Mouse (Mus musculus) layer of hippocampus, adult 8-10 months (tissue): Measurements from ENCODE around the gene Bcl2. TPM values are rescaled to one million over a fixed set of nuclear protein-coding genes. Genes with fewer than 3 reads are reported as not detected.

ENCODE experiments used
- DNase-seq, 2 experiments: peaks; one replicate each; pipeline ENCODE4 v3.0.0; 2022; ENCODE audit warnings: low spot score in 2 of 2
- total RNA-seq, 4 experiments: library from RNA; stranded (reverse); gene quantifications; 2 replicates each; pipeline ENCODE4 v1.2.4; 2022

The Bcl2 gene
- total RNA-seq, 4 experiments from 2014 or later = 9.8 to 11.6 (median 11.2) TPM

DNA sequence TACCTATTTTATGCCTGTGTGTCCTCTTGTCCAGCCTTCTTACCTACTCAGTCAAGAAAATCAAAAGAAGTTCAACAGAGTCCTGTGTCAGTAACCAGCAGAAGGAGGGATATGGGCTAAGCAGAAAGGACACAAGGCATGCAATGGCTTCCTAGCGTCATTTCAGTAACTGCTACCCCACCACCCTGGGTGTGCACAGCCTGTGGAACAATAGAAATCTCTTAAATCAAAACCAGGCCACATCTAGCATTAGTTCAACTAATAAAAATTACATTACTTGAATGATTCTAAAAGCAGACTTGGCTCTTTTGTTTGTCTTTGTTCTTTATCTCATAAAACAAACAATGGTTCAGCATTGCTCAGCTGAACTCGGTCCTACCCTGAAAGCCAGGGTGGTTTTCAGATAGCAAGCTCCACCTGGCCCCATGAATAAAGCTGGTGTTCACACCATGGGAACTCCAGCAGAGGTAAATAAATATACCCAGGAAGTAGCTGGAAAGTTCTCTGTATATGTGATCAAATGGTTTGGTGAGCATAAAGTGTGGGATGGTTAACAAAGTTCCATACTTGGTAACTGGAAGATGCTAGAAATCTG lies 122.8 kb downstream of the Bcl2 start:
- DNase-seq = no peak

DNA sequence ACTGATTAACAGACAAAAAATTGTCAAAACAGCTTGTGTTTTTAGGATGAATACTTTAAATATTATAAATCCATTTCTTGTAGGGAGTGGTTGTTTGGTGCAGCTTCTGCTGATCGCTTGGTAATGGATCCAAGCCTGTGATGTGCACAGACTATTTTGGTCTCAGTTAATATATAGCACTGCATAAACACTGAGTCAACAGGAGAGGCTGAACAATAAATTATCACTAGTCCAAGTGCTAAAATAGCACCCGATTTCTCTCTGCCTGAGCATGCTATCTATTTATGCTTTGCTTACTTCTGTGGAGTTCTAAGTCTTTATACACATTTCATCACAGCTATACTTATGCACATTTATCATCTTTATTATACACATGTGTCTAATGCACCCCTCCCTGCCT lies 124.9 kb downstream of the Bcl2 start:
- no peak for DNase-seq

DNA sequence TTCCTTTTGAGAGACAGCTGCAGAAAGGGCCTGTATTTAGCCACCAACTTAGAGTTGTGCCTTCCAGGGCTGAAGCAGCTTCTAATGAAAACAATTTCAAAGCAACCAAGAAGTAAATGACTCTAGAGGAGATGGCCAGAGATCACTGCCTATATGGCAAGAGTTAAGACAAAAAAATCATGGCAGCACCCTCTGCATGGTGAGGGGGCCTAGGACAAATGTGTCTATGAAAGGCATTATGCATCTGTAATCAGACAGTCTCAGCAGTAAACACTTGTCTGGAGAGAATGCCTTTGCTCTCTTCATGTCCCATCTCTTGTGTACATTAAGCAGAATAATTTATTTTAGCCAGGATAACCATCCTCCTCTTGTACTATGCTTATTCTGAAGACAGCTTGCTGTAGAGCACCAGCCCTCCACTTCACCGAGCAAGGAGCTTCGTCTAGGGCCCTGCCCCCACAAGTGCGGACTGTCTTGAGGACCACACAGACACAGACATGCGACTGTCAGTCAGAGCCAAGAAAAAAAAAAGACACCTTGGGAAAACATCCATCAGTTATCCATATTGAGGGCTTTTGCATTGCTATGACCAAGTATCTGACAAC lies 126.1 kb downstream of the Bcl2 start:
- DNase-seq = no peak

DNA sequence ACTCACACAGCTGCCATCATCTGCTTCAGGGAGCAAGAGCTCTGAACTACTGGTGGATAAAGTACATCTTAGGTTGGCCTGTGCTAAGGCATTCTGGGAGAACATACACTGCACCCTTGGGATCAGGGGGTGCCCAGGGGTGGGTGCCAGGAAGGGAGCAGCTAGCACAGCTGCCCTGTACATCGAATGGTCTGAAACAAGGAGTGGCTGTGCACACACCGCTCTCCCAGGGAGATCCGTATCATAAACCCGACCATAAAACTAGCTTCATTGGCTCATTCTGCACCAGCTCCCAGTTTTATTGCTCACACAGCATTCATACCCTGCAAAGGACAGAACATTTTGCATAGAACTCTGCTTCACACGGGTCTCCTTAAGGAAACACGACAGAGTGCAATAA lies 127.3 kb downstream of the Bcl2 start:
- no peak for DNase-seq

DNA sequence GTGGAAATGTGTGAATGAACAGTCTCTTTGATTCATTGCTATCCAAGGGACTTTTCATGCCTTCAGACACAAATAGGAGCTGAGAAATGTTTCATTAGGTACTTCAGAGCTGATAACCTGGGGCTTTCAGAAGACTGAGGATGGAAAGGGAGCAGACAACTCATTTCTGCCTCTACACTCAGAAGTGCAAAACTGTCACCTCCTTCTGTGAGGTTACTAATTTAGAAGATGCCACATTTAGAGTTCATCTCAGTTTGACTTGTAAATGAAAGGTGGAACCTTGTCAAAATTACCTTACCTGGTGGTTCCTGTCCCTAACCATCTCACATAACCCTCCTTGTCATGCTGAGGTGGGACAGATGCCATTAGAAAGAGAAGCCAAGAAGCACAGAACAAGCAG lies 128.7 kb downstream of the Bcl2 start:
- no peak for DNase-seq

DNA sequence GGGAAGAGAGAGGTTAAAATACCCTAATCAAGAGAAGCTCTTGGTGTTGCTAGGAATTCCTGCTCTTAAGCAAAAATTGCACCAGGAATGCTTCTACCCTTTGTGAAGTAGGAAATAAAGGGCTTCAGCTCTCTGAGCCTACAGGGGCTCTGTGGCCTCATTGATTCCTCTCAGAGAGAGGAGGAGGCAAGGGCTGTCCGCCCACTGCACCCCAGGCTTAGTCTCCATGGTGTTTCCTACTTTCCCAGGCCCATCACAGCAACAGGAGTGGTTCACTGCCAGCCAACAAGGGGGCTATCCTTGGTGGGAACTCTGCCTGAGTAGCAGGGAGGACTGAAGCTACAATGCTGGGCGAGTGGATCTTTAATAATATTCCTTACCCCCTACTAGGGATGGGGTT lies 129.2 kb downstream of the Bcl2 start:
- DNase-seq = peak in 1 of 2 experiments; percentile 30

DNA sequence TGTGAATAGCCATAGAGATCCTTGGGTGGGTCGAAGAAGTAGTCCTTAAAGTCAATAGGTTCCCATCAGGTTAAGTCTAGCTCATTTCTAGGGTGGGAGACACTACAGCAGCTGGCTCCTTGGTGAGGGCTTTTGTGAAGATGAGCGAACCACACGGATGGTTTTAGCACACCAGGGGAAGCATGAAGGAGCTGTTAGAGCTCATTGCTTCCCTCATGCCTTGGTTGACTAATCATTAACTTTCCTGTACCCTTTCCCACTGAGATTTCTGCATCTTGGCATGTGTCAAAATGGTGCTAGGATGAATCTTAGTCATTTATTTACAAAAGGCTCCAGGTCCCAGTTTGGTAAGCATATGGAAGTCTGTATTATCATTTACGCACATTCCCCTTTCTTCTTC lies 129.8 kb downstream of the Bcl2 start:
- DNase-seq = no peak

DNA sequence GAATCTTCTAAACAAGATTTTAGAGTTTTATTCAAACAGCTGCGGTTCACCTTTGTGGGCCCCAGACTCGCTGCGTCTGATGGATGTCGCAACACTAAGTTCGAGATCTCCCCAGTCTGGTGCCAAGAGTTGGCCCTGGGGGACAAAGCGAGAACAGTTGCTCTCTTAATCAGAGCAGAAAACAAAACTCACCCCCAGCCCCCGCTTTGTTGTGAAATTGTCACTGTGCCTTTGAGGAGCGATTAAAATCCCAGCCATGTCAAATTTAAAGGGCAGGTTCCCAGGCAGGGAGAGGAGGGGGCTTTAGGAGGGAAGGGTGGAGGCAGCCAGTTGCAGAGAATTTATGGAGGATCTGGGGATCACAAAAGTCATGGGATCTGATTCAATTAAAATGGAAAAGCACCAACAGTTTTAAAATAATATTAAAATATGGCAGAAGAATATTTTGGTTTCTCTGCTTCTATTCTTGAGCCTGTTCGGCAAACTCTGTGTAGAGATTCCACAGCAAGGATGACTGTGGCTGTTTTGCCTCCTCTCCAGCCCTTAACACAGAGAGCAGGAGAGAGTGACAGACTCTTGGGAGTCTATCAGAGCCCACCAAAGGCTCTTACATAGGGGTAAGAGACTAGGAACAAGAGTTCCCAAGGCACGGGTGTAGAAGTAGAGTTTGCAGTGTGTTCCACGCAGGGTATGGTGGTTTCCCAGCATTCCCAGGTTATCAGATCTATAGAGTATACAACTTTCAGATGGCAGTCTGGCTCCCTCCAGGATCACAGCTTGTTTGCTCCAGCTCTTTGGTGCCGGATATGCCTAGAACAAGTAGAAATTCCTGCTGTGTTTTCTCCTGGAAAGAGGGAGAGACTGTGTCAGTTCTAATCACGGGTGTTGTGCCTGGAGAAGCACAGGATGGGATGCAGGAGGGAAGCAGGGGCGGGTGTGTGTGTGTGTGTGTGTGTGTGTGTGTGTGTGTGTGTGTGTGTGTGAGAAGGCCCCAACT lies 130.5 kb downstream of the Bcl2 start:
- DNase-seq = no peak

DNA sequence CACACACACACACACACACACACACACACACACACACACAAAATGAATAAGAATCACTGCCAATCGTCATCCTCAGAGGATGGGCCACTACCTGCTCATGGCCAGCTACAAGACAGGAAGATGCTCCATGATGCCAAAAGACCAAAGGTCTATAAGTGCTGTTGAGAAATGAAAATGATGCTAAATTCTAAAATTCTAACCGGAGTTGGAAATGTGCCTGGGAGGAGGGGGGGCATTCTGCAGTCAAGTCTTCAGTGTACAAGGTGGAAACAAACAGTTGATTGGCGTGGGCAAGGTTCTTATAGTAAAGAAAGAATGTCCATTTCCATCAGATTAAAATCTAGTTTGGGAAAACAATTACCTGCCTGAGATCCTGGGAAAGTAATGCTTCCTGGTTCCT lies 131.3 kb downstream of the Bcl2 start:
- no peak for DNase-seq

DNA sequence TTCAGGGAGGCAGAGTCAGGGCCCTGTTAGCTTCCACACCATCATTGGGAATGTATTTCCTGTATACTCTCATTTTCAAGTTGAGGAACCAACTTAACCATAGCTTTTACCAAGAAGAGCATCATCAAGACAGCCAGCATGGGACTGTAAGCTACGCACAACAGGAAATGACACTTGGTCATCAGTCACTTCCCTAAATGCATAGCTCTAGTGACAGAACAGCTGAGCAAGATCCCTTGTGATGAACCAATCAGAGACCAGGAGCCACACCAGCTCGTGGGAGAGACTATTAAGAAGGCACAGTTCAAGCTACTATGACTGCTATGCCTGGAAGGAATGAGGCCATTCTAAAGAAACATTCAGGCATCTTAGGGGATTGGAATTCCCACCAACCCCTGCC lies 132.3 kb downstream of the Bcl2 start:
- no peak for DNase-seq

DNA sequence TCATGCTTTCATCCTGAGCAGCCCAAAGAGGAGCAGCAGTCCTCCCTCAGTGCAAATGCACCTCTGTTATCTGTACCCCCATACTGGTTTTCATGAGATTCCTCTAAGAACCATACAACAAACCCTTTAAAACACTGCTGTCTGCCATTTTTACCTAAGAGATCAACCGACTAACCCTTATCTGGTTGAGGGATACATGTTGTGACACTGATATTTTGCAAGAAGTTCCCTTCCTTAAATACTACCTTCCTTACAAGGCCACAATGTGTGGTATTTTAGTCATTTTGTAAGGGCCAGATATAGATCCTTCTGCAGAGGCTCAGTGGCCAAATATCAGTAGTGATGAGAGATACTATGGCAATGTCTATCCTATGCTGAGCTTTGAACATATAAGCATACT lies 134.3 kb downstream of the Bcl2 start:
- no peak for DNase-seq

DNA sequence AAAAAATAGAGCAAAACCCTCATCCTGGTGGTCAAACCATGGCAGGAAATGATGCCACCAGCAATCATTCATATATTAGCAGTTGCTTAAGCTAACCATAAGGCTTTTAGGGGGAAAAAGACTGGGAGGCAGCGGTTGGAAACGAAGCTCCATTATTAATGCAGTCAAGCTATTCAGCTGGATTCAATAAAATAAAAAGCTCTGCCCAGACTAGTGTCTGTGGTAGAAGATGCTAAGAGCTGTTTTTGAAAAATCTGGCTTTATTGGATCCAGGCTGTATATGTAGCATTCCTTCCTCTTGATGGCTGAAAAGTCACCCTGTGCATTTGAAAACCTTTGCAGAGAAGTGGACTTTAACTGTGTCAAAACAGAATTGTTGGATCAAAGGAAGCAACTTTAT lies 141.6 kb downstream of the Bcl2 start:
- DNase-seq = no peak

DNA sequence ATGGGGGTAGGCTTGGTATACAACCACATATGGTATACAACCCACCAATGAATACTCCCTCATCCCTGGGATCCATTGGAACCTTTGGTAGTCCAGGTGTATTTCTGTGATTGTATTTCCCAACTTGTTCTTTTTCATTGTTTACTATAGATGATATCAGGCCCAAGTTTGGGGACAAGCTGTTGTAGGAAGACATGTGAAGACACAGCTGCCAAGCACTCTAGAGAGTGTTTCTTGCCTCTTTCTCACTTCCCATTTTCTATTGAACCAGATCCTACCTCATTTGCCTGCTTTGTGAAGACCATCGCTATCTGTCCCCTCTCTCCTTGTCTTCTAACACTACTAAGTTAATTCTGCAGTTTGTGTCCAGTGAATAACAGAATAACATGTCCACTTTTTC lies 143.2 kb downstream of the Bcl2 start:
- no peak for DNase-seq

DNA sequence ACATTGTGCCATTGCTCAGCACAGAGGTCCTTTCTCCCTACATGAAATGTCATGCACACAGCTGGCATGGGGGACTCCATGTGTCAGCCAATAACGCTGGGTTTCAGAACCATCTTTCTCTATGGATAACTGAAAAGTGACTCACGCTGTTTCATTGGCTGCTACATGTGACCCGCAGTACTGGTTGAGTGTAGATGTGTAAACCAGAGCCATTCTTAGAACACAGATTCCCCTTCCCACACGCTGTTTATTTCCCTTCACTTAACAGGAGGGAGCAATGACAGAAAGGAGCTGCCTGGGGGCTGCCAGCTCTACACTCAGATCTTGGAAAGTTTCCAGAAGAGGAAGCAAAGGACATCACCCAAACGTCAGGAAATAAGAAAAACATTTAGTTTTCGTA lies 143.7 kb downstream of the Bcl2 start:
- peak in 1 of 2 experiments; percentile 9 for DNase-seq

DNA sequence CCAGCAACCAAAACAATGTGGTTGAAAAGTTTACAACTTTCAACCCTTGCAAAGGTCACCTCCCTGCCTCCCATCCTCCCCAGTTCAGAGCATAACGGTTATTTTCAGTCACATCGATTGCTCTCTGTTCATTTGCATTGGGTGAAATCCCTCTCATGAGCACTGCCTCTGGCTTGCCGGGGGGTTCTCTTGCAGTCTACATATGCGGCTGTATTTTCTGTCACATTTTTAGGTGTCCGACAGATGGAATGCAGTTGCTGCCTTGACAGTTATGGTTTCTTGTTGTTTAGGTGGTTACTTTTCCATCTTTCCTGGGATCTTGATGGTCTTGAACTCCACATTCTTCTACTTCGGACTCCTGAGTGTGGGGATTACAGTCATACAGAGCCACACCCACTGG lies 144.4 kb downstream of the Bcl2 start:
- DNase-seq = no peak

DNA sequence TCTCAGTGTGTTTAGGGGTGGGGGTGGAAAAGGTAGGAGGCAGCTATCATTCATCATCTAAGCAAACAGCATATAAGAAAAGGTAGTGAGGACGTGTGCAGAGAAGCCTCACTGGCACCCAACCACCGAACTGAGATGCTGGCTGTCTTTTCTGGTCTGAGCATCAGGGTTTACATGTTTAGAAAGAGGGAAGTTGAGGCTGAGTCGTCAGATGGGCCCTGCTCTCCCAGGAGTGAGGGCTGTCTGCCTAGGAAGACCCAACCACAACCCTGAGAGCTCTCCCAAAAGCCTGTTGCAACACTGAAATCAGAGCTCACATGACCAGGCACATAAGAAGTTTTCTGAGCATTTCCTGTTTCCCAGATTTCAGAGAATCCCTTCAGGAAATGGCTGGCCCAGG lies 145.2 kb downstream of the Bcl2 start:
- DNase-seq = no peak

DNA sequence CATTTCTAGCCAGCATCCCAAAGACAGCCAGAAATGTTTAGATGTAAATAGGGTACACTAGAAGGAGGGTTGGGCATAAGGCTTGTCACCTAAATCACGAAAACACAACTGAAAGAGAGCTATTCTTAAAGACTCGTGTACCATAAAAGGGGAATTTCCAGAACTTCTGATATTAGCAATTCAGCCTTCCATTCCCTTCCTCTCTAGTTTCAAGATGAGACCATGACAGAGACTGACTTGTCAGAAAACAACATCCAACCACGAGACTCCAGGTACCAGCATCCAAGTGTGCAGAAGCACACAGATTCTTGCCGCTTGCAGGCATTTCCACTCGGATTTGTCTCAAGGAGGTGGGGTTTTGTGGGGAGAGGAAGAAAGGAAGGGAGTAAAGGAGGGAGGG lies 146.6 kb downstream of the Bcl2 start:
- no peak for DNase-seq

DNA sequence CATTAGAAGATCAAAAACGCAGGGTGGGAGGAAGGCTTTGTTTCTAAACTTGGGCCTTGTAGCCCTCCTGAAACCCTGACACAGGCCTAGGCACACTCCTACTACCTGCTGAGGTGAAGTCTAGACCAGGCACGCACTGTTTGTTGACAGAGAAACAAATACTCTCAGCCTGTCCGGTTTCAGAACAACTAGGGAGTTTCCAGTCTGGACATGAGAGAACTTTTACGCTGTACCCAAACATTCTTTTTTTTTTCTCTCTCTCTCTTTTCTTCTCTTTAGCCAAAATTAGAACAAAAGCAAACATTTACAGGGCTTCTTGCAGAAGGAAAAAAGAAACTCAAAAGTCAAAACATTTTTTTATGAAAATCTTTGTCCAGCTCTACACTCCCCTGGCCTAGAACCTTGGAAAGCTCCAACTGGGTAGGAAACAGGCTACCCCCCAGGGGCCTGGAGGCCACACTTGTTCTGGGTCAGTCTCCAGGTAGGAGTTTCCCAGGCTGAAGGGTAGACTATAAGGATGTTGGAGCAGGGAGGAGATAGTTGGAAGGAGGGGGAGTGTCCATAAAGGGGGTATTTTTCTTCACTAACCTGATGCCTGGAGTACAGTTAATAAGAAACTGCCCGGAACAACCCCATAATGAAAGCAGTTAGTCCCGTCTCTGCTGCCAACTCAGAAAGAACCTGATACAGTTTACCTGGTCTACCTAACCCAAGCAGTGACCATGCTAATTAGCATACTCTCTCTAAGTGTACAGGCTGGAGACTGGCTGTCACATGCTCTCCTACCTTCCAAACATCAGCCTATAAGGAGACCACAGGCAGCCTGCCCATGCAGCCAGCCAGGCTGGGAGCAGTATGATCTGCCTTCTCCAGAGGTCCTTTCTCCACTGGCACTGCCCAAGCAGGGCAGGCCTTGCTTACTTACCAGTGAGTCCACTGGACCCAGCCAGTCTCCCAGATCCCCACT lies 147.7 kb downstream of the Bcl2 start:
- DNase-seq = no peak

DNA sequence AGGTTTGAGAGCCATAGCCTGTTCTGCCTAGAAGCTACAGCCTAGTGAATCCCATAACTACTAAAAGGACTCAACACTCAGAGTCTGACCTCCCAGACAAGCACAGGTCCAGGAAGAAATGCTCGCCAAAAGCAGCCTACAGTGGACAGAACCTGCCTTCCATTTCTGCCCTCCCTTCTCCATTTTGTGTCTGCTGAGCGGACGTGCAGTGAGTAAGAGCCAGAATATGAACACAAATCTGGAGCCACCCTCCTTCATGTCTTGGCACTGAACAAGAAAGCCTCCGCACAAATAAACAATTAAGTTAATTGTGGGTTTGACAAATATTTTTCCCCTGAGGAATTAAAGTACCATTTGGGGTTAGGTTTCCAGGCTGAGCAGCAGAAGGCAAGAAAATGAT lies 148.8 kb downstream of the Bcl2 start:
- no peak for DNase-seq

DNA sequence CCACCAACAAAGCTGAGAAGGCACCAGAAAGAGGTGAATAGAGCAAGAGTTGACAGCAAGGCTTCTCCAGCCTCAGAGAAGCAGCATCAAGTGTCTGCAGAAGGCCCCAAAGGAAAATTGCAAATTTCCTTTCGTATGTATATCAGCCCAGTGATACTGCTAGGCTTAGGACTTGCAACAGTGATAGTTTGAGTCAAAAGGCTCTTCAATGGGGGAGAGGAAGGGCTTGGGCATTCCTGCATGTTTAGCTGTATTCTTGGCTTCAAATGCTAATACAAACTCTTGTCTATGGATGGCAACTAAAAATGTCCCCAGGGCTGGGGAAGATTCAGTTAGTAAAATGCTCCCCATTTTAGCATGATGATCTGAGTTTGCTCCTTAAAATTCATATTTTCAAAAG lies 149.6 kb downstream of the Bcl2 start:
- no peak for DNase-seq

DNA sequence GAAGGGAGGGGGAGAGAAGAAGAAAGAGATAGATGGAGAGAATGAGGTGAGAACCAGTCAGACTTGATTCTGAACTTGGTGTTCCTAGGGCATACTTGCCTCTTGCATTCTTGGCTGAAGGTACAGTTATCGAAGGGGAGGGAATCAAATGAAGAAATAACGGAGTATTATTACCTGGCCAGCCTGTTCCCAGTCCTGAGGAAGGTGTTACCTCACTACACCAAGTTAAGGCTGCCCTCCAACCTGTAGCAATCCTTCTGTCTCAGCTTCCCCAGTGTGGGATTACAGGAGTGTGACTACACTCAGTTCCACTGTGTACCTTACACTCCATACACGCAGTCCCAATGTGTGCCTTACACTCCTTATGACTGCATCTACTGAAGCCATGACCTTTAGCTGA lies 151.3 kb downstream of the Bcl2 start:
- DNase-seq = no peak
